In the genomic region with DNA sequence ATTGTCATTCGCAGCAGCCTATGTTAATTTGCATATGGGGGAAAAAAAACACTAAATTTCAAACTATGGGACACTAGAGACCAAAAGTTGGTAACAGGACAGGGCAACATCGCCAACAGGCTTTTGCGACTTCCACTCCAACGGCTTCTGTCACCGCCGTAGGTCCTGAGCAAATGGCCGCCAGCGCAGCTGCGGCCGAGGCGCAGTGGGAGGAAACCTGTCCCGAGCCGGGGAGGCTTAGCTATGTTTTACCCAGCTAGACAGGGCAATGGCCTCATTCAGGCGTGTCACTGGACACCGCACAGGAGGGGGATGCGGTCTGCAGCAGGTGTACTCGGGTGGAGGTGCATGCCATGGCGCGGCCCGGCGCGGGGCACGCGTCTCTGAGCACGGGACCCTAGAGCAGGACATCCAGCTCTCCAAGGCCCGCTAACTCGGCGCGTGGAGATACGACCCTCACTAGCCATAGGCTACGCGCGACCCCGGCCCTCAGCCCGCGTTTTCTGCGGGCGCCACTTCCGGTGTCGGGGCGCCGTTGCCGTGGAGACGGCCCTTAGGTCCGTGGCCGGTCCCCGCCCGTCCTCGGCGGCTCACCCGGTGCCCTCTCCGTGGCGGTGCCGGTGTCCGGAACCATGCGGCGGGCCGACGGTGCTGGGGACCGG, we compare ENCODE assay signal across 8 mouse cellular contexts. TPM values are rescaled to one million over a fixed set of nuclear protein-coding genes. Genes with fewer than 3 reads are reported as not detected.
DNase-seq lines count a peak whose midpoint lies in the region; ATAC-seq lines count a peak whose summit lies in the region.

No protein-coding gene starts in this region.

- peak overlapping the region; percentile 81 for H3K4me2 ChIP-seq in kidney, embryonic 16.5 days (replicated peaks; ENCODE audit: low read depth, low read length)

- DNase-seq in kidney, adult 11 months, result no peak
- peak; percentile 58 for DNase-seq in R1 (ENCODE audit: low read depth, low spot score)
- DNase-seq in kidney, postnatal 36 days, result peak; percentile 71 to 84
- peak; percentile 85 for DNase-seq in midbrain, embryonic 10.5 days (ENCODE audit: low spot score)
- no peak for DNase-seq in ovary, postnatal 36 days (ENCODE audit: low spot score)
- no peak for DNase-seq in thymus, adult 18-20 months

- H3K27ac ChIP-seq in kidney, embryonic 16.5 days (ENCODE audit: low read length), result peak overlapping the region; percentile 97
- peak overlapping the region; percentile 99 for H3K27ac ChIP-seq in midbrain, embryonic 10.5 days (replicated peaks)

- under 1% methylated on average over 60 of the region's 60 CpGs for WGBS in kidney, embryonic 16.5 days
- under 1% methylated on average over 60 of the region's 60 CpGs for WGBS in midbrain, embryonic 10.5 days

- H3K9me3 ChIP-seq in kidney, embryonic 16.5 days (ENCODE audit: low read length), result no peaks in the 10 kb centered on the region; the same call in 1 of the 2 replicates
- no peaks in the 10 kb centered on the region for H3K9me3 ChIP-seq in midbrain, embryonic 10.5 days (replicated peaks)

- peaks cover 27% of the 10 kb centered on the region for H3K36me3 ChIP-seq in kidney, embryonic 16.5 days (ENCODE audit: insufficient read depth, low read length)
- peaks cover 23% of the 10 kb centered on the region for H3K36me3 ChIP-seq in midbrain, embryonic 10.5 days

- H3K4me1 ChIP-seq in kidney, embryonic 16.5 days (ENCODE audit: insufficient read depth, low read length), result peaks cover 29% of the 10 kb centered on the region
- peaks cover 33% of the 10 kb centered on the region for H3K4me1 ChIP-seq in midbrain, embryonic 10.5 days

- H3K27me3 ChIP-seq in kidney, embryonic 16.5 days (ENCODE audit: insufficient read depth, low read length), result no peaks in the 10 kb centered on the region
- no peaks in the 10 kb centered on the region for H3K27me3 ChIP-seq in midbrain, embryonic 10.5 days (ENCODE audit: low read depth, poor library complexity, severe bottlenecking)

- peak overlapping the region; percentile 96 for H3K9ac ChIP-seq in kidney, embryonic 16.5 days (replicated peaks; ENCODE audit: low read length)

- peak; percentile 79 for ATAC-seq in kidney, embryonic 16.5 days (ENCODE audit: low FRiP score, low TSS enrichment)
- peak; percentile 43 for ATAC-seq in erythroid progenitor cell, adult 5-6 weeks (replicated peaks; ENCODE audit: low FRiP score, poor library complexity, severe bottlenecking)

- H3K4me3 ChIP-seq in kidney, embryonic 16.5 days (ENCODE audit: low read length), result peak overlapping the region; percentile 85
- H3K4me3 ChIP-seq in midbrain, embryonic 10.5 days, result peak overlapping the region; percentile 83

RNA-seq across cellular contexts. Expression of gene Nacc2, which starts 16.7 kb away (rescaled TPM):
- polyA plus RNA-seq in kidney, embryonic 16.5 days (2015; fragmentation: Nextera tagmentation; extraction: Ambion mirVana), result 12.7 and 13.3 TPM in 2 replicates
- 0.42 TPM in 1 of 2 replicates, not detected in the other for total RNA-seq in erythroid progenitor cell, adult 5-6 weeks (2015; ENCODE audit: low replicate concordance)
- total RNA-seq in erythroid progenitor cell, adult 5-6 weeks (2017; ENCODE audit: low replicate concordance), result 0.64 and 0.68 TPM in 2 replicates
- 4.3 and 5.6 TPM in 2 replicates for polyA plus RNA-seq in midbrain, embryonic 10.5 days (2016; fragmentation: Nextera tagmentation; extraction: Ambion mirVana)

Comparison
In these comparisons a context has a peak if more than half of its experiments do, and no peak if none do; other contexts are left out.
1. DNase-seq: peak in R1 (single experiment), kidney, postnatal 36 days (2 of 2) and midbrain, embryonic 10.5 days (single experiment); none in kidney, adult 11 months (single experiment), ovary, postnatal 36 days (single experiment) and thymus, adult 18-20 months (0 of 2).